In the genomic region with DNA sequence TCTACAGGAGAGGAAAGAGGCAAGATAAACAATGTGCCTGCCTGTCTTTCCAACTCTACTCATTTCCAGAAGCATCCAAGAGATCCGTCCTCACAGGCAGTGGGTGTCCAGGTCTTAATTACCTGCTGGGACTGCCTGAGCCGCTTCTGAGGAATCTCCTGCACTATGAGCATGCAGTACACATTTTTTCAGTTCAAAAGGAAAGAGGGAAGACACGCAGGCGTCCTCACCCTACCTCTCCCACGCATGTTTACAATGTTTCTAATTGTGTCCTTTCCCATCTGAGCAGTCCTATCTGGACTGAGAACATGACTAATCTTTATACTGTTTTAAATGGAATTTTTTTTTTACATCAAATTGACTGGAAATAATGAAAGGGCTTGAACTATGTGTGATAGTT, we compare ENCODE assay signal across 33 mouse cellular contexts.
DNase-seq lines count a peak whose midpoint lies in the region; ATAC-seq and TF ChIP-seq lines count a peak whose summit lies in the region.
"Had no signal": no experiment of that assay in that cellular context is flagged by ENCODE, and none has a peak within 500 bp of the region (broad histone marks: within the 10 kb centered on the region; RNA-seq: fewer than 3 reads in every experiment).

No protein-coding gene starts in this region.

- H3K9ac ChIP-seq in liver, embryonic 11.5 days (ENCODE audit: low read depth, low read length) = no peak overlapping the region
- no peak overlapping the region for H3K9ac ChIP-seq in liver, postnatal 0 days (replicated peaks)
- H3K9ac ChIP-seq: embryonic facial prominence, embryonic 13.5 days; forebrain, embryonic 13.5 days; hindbrain, embryonic 15.5 days; liver, embryonic 15.5 days; lung, embryonic 15.5 days; neural tube, embryonic 12.5 days; stomach, embryonic 15.5 days had no signal

- WGBS in liver, embryonic 11.5 days = 64% methylated on average over 5 of the region's 5 CpGs
- 75% methylated on average over 5 of the region's 5 CpGs for WGBS in liver, postnatal 0 days (ENCODE audit: insufficient replicate concordance)

- no peak for TF ChIP-seq CTCF in liver, postnatal 0 days (IDR thresholded peaks at IDR 0.05; ENCODE audit: low read depth)
- no peak for TF ChIP-seq CTCF in embryonic fibroblast, embryonic 13.5 days (IDR thresholded peaks at IDR 0.05; ENCODE audit: borderline replicate concordance, insufficient read depth, low read length)

- TF ChIP-seq POLR2A in embryonic fibroblast, embryonic 13.5 days (IDR thresholded peaks at IDR 0.05; ENCODE audit: low read depth, low read length) = no peak

- H3K4me1 ChIP-seq in liver, embryonic 11.5 days (replicated peaks; ENCODE audit: control insufficient read depth, insufficient read depth, low read length) = 0 out of 2 replicates have a peak, but pooled peaks cover 2% of the 10 kb centered on the region
- peaks cover 7% of the 10 kb centered on the region; the same call in 1 of the 2 replicates for H3K4me1 ChIP-seq in liver, postnatal 0 days (ENCODE audit: insufficient read depth)
- peaks cover 4% of the 10 kb centered on the region; the same call in 1 of the 2 replicates for H3K4me1 ChIP-seq in embryonic fibroblast, embryonic 13.5 days (ENCODE audit: control insufficient read depth, insufficient read depth, low read length)
- H3K4me1 ChIP-seq: liver, embryonic 15.5 days had no signal

- no peak overlapping the region for H3K27ac ChIP-seq in liver, embryonic 11.5 days (ENCODE audit: low read depth, low read length)
- no peak overlapping the region for H3K27ac ChIP-seq in liver, postnatal 0 days (ENCODE audit: low read depth)
- H3K27ac ChIP-seq in embryonic fibroblast, embryonic 13.5 days (ENCODE audit: insufficient read depth, low read length) = 0 out of 2 replicates have a peak overlapping the region, but pooled peaks have one; percentile 1
- H3K27ac ChIP-seq: embryonic facial prominence, embryonic 13.5 days; forebrain, embryonic 13.5 days; hindbrain, embryonic 10.5 days; hindbrain, embryonic 15.5 days; liver, embryonic 15.5 days; lung, embryonic 15.5 days; midbrain, embryonic 10.5 days; neural tube, embryonic 12.5 days; stomach, embryonic 15.5 days had no signal

- H3K4me3 ChIP-seq in liver, embryonic 11.5 days (ENCODE audit: low read depth, low read length) = no peak overlapping the region
- no peak overlapping the region for H3K4me3 ChIP-seq in liver, postnatal 0 days (ENCODE audit: low read depth, low read length)
- no peak overlapping the region for H3K4me3 ChIP-seq in embryonic fibroblast, embryonic 13.5 days (ENCODE audit: insufficient read depth, low read length)
- H3K4me3 ChIP-seq: embryonic facial prominence, embryonic 13.5 days; erythroblast, embryonic 14.5 days; forebrain, embryonic 13.5 days; hindbrain, embryonic 10.5 days; hindbrain, embryonic 15.5 days; liver, embryonic 15.5 days; lung, embryonic 15.5 days; midbrain, embryonic 10.5 days; myocyte; neural tube, embryonic 12.5 days; stomach, embryonic 15.5 days had no signal

- no peaks in the 10 kb centered on the region for H3K9me3 ChIP-seq in liver, embryonic 11.5 days (ENCODE audit: control insufficient read depth, low read length)
- H3K9me3 ChIP-seq in liver, postnatal 0 days (ENCODE audit: low read length) = no peaks in the 10 kb centered on the region
- H3K9me3 ChIP-seq: embryonic facial prominence, embryonic 13.5 days; forebrain, embryonic 13.5 days; hindbrain, embryonic 10.5 days; hindbrain, embryonic 15.5 days; liver, embryonic 15.5 days; lung, embryonic 15.5 days; midbrain, embryonic 10.5 days; neural tube, embryonic 12.5 days; stomach, embryonic 15.5 days had no signal

- no peak for ATAC-seq in liver, embryonic 11.5 days (replicated peaks; ENCODE audit: low FRiP score)
- ATAC-seq in liver, postnatal 0 days = no peak
- ATAC-seq: CD4-positive, CD25-positive, alpha-beta regulatory T cell, adult 4 months; forebrain, embryonic 13.5 days; inflammation-experienced regulatory T-cells, adult 6 months had no signal

- TF ChIP-seq EP300 in liver, postnatal 0 days (IDR thresholded peaks at IDR 0.05; ENCODE audit: low read depth) = no peak

- DNase-seq in frontal cortex, postnatal 36 days (ENCODE audit: low spot score in 2 of 2) = peak; percentile 28 to 40
- no peak for DNase-seq in frontal cortex, postnatal 10 days (ENCODE audit: low spot score in 2 of 2)
- peak; percentile 22 for DNase-seq in liver, embryonic 11.5 days (ENCODE audit: low spot score)
- no peak for DNase-seq in liver, postnatal 0 days
- peak; percentile 47 for DNase-seq in Muller cell, postnatal 12 days (ENCODE audit: inconsistent ontology term)
- no peak for DNase-seq in urinary bladder, postnatal 25 days (ENCODE audit: low spot score)
- DNase-seq: adrenal gland, postnatal 25 days; cerebellum, adult 18-20 months; cerebellum, postnatal 10 days; gastrocnemius, postnatal 25 days; heart, adult 18-20 months; heart, postnatal 14 days; kidney, adult 11 months; kidney, postnatal 14 days; layer of hippocampus, adult 9-11 months; left cerebral cortex, postnatal 4 days; right cerebral cortex, postnatal 14 days; thymus, adult 2 months; thymus, postnatal 36 days had no signal

- H3K36me3 ChIP-seq in liver, embryonic 11.5 days (ENCODE audit: control insufficient read depth, insufficient read depth, low read length) = no peaks in the 10 kb centered on the region
- H3K36me3 ChIP-seq in liver, postnatal 0 days (replicated peaks; ENCODE audit: insufficient read depth, low read length) = no peaks in the 10 kb centered on the region
- H3K36me3 ChIP-seq: embryonic facial prominence, embryonic 13.5 days; hindbrain, embryonic 15.5 days; liver, embryonic 15.5 days; lung, embryonic 15.5 days; neural tube, embryonic 12.5 days; stomach, embryonic 15.5 days had no signal

- no peaks in the 10 kb centered on the region for H3K27me3 ChIP-seq in liver, embryonic 11.5 days (replicated peaks; ENCODE audit: control insufficient read depth, insufficient read depth, low read length)
- no peaks in the 10 kb centered on the region for H3K27me3 ChIP-seq in liver, postnatal 0 days (ENCODE audit: insufficient read depth, low read length)
- H3K27me3 ChIP-seq: embryonic facial prominence, embryonic 13.5 days; forebrain, embryonic 13.5 days; hindbrain, embryonic 15.5 days; liver, embryonic 15.5 days; lung, embryonic 15.5 days; neural tube, embryonic 12.5 days; stomach, embryonic 15.5 days had no signal

- no peak overlapping the region for H3K4me2 ChIP-seq in liver, embryonic 11.5 days
- H3K4me2 ChIP-seq in liver, postnatal 0 days (ENCODE audit: low read depth, low read length) = no peak overlapping the region
- H3K4me2 ChIP-seq: embryonic facial prominence, embryonic 13.5 days; forebrain, embryonic 13.5 days; hindbrain, embryonic 15.5 days; liver, embryonic 15.5 days; lung, embryonic 15.5 days; neural tube, embryonic 12.5 days; stomach, embryonic 15.5 days had no signal

Comparison
In these comparisons a context has a peak if more than half of its experiments do, and no peak if none do; other contexts are left out.
1. DNase-seq: peak in frontal cortex, postnatal 36 days (2 of 2), liver, embryonic 11.5 days (single experiment) and Muller cell, postnatal 12 days (single experiment); none in frontal cortex, postnatal 10 days (0 of 2), liver, postnatal 0 days (single experiment) and urinary bladder, postnatal 25 days (single experiment).